Mouse (Mus musculus) adipocyte (in vitro differentiated cells): ENCODE data around the gene Camkmt.

ENCODE experiments used
- DNase-seq: peaks from one replicate; pipeline ENCODE4 v3.0.0-alpha.2; 2016; ENCODE audit warnings: low spot score

Gene Camkmt

DNA sequence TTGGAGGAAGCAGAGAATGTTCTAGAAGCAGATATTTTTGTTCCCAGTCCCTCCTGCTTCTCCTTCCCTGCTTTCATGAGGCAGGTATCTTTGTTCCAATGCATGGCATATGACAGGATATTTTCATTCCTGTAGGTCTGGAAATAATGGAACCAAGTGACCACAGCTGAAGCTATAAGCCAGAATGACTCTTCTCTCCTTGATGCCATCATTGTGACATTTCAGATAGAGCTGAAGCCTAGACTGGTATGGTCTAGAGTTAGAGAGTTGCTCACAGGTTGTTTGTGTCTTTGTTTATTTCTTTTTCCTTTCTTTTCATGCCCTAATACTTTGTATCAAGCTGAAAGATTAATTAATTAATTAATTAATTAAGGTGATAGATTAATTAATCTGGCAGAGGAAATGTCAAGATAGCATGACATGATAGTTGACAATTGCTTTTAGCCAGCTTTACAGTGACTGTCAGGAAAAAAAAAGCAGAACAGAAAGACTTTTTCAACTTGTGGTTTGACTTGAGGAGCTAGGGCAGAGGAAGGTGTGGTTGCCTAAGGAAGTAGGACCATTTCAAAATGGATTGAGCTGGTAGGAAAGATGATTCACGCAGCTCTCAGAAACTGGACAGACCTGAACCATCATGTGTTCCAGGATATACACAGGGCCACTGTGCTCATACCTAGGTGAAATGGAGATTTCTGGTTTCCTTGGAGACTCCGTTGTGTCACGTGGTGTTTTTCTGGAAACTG, 404.8 kb downstream of the Camkmt start:
- DNase-seq: no peak

DNA sequence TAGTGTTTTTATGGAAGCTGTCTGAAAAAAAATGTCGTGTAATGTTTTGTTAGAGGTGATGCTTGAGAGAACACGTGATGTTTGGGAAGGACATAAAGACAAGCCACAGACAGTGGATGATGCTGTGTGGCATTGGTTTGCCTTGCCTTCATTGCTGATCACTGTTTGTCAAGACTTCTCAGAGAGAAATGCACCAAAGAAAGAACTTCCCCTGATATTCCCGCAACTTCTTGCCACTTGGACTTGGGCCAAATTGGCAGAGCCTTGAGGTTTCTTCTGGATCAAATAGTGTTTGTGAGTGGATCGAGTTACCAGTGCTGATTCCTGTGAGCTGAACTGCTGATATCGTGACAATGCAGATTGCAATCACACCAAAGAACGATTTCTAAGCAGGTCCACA, 405.5 kb downstream of the Camkmt start:
- no peak for DNase-seq

DNA sequence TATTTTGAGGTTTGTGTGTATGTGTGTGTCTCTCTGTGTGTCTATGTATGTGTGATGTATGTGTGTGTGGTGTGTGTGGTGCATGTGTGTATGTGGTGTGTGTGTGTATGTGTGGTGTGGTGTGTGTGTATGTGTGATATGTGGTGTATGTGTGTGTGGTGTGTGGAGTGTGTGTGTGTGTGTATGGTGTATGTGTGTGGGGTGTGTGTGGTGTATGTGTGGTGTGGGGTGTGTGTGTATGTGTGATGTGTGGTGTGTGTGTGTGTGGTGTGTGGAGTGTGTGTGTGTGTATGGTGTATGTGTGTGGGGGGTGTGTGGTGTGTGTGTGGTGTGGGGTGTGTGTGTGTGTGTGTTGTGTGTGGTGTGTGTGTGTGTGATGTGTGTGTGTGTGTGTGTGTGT, 414.5 kb downstream of the Camkmt start:
- DNase-seq: no peak

DNA sequence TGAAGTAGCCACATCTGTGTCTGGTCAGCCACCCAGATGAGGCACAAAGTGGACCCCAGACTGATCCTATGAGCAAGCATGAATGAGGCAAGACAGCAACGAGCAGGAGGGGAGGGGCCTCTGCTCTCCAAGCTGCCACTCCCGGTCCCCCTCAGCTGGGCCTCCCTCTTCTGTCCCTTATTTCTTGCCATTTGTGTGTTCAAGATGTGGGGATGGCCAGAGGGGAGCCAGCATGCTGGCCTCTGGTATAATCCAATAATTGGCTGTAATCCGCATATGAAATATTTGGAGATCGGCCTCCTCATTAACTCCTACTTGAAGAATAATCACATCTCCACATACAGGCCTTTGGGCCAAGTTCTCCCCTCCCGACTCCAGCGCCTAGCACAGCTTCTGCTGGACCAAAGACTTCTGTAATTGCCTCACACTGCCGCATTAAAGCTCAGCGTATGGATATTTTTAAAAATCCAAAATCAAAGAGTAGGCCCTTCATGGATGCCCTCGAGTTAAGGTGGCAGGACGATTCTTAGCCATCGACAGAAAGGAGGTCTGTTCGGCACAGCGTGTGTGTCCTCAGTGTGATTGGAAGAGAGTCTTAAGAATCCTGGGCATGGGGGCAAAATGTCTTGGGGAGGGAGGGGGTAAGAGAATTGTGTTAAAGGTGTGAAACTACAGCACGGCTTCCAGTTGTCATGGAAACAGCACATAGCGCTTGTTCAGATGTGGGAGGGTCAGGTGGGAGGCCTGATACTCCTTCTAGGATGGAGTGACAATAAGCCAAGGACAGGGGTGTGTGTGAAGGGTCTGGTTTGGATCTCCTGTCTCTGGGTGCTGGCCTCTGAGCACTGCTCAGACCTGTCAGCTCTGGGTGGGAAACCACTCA, 416.1 kb downstream of the Camkmt start:
- DNase-seq: no peak

DNA sequence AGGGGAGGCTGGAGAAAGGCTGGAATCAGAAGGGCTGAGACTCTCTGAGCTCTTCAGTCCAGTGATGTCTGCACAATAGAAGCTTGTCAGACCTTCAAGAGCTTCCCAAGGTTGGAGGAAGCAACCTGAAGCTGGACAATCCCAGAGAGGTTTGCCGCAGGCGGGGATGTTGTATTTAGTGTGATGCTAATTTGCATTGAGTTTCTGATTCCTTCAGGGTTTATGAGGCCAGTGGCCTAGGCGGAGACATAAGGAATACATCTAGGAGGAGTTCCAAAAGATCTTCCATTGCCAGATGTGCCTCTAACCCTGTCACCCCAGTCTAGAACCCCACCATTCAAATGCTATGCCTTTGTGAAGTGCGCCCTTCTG, 416.7 kb downstream of the Camkmt start:
- no peak for DNase-seq
